Mouse (Mus musculus) MEL (cell line): Measurements from ENCODE around the gene Atp2a3. TPM values are rescaled to one million over a fixed set of nuclear protein-coding genes. Genes with fewer than 3 reads are reported as not detected.

Experiments used
- DNase-seq: peaks from one replicate; pipeline ENCODE4 v3.0.0; 2011; ENCODE audit warnings: low read depth, low spot score
- H3K27ac ChIP-seq: 2 replicates; pipeline ENCODE4 v1.5.1; 2012; ENCODE audit warnings: low read depth, mild to moderate bottlenecking, control low read depth, low read length, moderate library complexity; ENCODE audit not compliant: control insufficient read depth
- H3K27me3 ChIP-seq, 2 experiments: fragments of 150-350 bp in 1 of 2; sonication (generic) in 1 of 2; 2 replicates each; pipeline ENCODE4 v1.6.1; 2012; ENCODE audit warnings: low read length in 2 of 2, mild to moderate bottlenecking in 2 of 2, improper control_type of control experiment in 1 of 2, moderate library complexity in 1 of 2; ENCODE audit not compliant: insufficient read depth in 2 of 2, control insufficient read depth in 1 of 2
- H3K36me3 ChIP-seq, 2 experiments: 2 replicates each; pipeline ENCODE4 v1.6.1; 2012 to 2014; ENCODE audit warnings: low read length in 2 of 2, improper control_type of control experiment in 1 of 2, inconsistent platforms in 1 of 2, mild to moderate bottlenecking in 1 of 2; ENCODE audit not compliant: insufficient read depth in 2 of 2, control insufficient read depth in 1 of 2
- H3K4me1 ChIP-seq, 2 experiments: fragments of 150-350 bp in 1 of 2; sonication (generic) in 1 of 2; 2 replicates each; pipeline ENCODE4 v1.6.1; 2012; ENCODE audit warnings: low read length in 2 of 2, improper control_type of control experiment in 1 of 2, mild to moderate bottlenecking in 1 of 2; ENCODE audit not compliant: insufficient read depth in 2 of 2, control insufficient read depth in 1 of 2
- H3K4me3 ChIP-seq, 2 experiments: fragments of 150-350 bp in 1 of 2; sonication (generic) in 1 of 2; 2 replicates each; pipeline ENCODE4 v1.5.1; 2012; ENCODE audit warnings: low read depth in 2 of 2, low read length in 2 of 2, mild to moderate bottlenecking in 2 of 2, moderate library complexity in 2 of 2, control low read depth in 1 of 2, improper control_type of control experiment in 1 of 2; ENCODE audit not compliant: control insufficient read depth in 1 of 2, insufficient read depth in 1 of 2
- H3K79me2 ChIP-seq: 2 replicates; pipeline ENCODE4 v1.6.1; 2012; ENCODE audit warnings: mild to moderate bottlenecking, low read length, moderate library complexity; ENCODE audit not compliant: control insufficient read depth, poor library complexity, insufficient read depth
- H3K9ac ChIP-seq: 2 replicates; pipeline ENCODE4 v1.6.1; 2012; ENCODE audit warnings: low read depth, mild to moderate bottlenecking, control low read depth, low read length, moderate library complexity; ENCODE audit not compliant: control insufficient read depth, poor library complexity, severe bottlenecking
- H3K9me3 ChIP-seq: fragments of 150-350 bp; sonication (generic); replicated peaks from 2 replicates; pipeline ENCODE4 v1.6.1; 2012; ENCODE audit warnings: mild to moderate bottlenecking, low read length, improper control_type of control experiment, moderate library complexity; ENCODE audit not compliant: insufficient read depth
- BHLHE40 ChIP-seq: IDR thresholded peaks from 2 replicates; pipeline ENCODE4 v1.6.1; 2012; ENCODE audit warnings: low read depth, mild to moderate bottlenecking, inconsistent platforms, low read length, improper control_type of control experiment, borderline replicate concordance
- CHD2 ChIP-seq: IDR thresholded peaks from 2 replicates; pipeline ENCODE4 v1.6.1; 2011; ENCODE audit warnings: low read length, improper control_type of control experiment
- ELF1 ChIP-seq: IDR thresholded peaks from 2 replicates; pipeline ENCODE4 v1.6.1; 2014; ENCODE audit warnings: low read depth, mild to moderate bottlenecking, inconsistent platforms, low read length, improper control_type of control experiment, moderate library complexity
- EP300 ChIP-seq, 2 experiments: IDR thresholded peaks; 2 replicates each; pipeline ENCODE4 v1.6.1; 2011; ENCODE audit warnings: improper control_type of control experiment in 2 of 2, low read length in 2 of 2, low read depth in 1 of 2, mild to moderate bottlenecking in 1 of 2
- GABPA ChIP-seq: IDR thresholded peaks from 2 replicates; pipeline ENCODE4 v1.6.1; 2012; ENCODE audit warnings: low read depth, mild to moderate bottlenecking, inconsistent platforms, low read length, improper control_type of control experiment, moderate library complexity
- GATA1 ChIP-seq: IDR thresholded peaks from 2 replicates; pipeline ENCODE4 v1.6.1; 2011; ENCODE audit warnings: low read depth, low read length, improper control_type of control experiment
- HCFC1 ChIP-seq: IDR thresholded peaks from 2 replicates; pipeline ENCODE4 v1.6.1; 2012; ENCODE audit warnings: low read depth, mild to moderate bottlenecking, inconsistent platforms, low read length, improper control_type of control experiment, moderate library complexity
- JUND ChIP-seq: IDR thresholded peaks from 2 replicates; pipeline ENCODE4 v1.6.1; 2011; ENCODE audit warnings: low read depth, mild to moderate bottlenecking, improper control_type of control experiment, low read length
- KAT2A ChIP-seq: conservative IDR thresholded peaks from 2 replicates; pipeline ENCODE4 v1.6.1; 2012; ENCODE audit warnings: low read depth, low read length, improper control_type of control experiment, inconsistent platforms
- MAFK ChIP-seq: IDR thresholded peaks from 2 replicates; pipeline ENCODE4 v1.6.1; 2011; ENCODE audit warnings: low read depth, mild to moderate bottlenecking, low read length, improper control_type of control experiment, borderline replicate concordance
- MAX ChIP-seq: IDR thresholded peaks from 2 replicates; pipeline ENCODE4 v1.6.1; 2011; ENCODE audit warnings: low read length, improper control_type of control experiment
- MEF2A ChIP-seq: IDR thresholded peaks from 2 replicates; pipeline ENCODE4 v1.6.1; 2014; ENCODE audit warnings: low read depth, mild to moderate bottlenecking, inconsistent platforms, low read length, improper control_type of control experiment; ENCODE audit not compliant: poor library complexity, insufficient replicate concordance, severe bottlenecking; ENCODE audit errors: extremely low read depth
- MYB ChIP-seq: IDR thresholded peaks from 2 replicates; pipeline ENCODE4 v1.6.1; 2011; ENCODE audit warnings: mild to moderate bottlenecking, low read depth, low read length, improper control_type of control experiment
- MYC ChIP-seq: IDR thresholded peaks from 2 replicates; pipeline ENCODE4 v1.6.1; 2011; ENCODE audit warnings: low read depth, mild to moderate bottlenecking, low read length, improper control_type of control experiment, moderate library complexity
- NELFE ChIP-seq: IDR thresholded peaks from 2 replicates; pipeline ENCODE4 v1.6.1; 2011; ENCODE audit warnings: low read depth, low read length, improper control_type of control experiment
- NRF1 ChIP-seq: IDR thresholded peaks from 2 replicates; pipeline ENCODE4 v1.6.1; 2014; ENCODE audit warnings: low read depth, mild to moderate bottlenecking, inconsistent platforms, low read length, improper control_type of control experiment, moderate library complexity; ENCODE audit not compliant: poor library complexity, insufficient read depth, severe bottlenecking
- POLR2A ChIP-seq, 2 experiments: IDR thresholded peaks; 2 replicates each; pipeline ENCODE4 v1.6.1; 2011 to 2012; ENCODE audit warnings: low read length in 2 of 2, mild to moderate bottlenecking in 2 of 2, control low read depth in 1 of 2, improper control_type of control experiment in 1 of 2, low read depth in 1 of 2, moderate library complexity in 1 of 2; ENCODE audit not compliant: control insufficient read depth in 1 of 2, insufficient read depth in 1 of 2, poor library complexity in 1 of 2
- POLR2AphosphoS2 ChIP-seq: IDR thresholded peaks from 2 replicates; pipeline ENCODE4 v1.6.1; 2011; ENCODE audit warnings: low read length, improper control_type of control experiment
- RAD21 ChIP-seq: IDR thresholded peaks from 2 replicates; pipeline ENCODE4 v1.6.1; 2011; ENCODE audit warnings: mild to moderate bottlenecking, low read depth, low read length, improper control_type of control experiment
- SIN3A ChIP-seq: IDR thresholded peaks from 2 replicates; pipeline ENCODE4 v1.6.1; 2012; ENCODE audit warnings: low read length, improper control_type of control experiment, inconsistent platforms
- SMC3 ChIP-seq: IDR thresholded peaks from 2 replicates; pipeline ENCODE4 v1.6.1; 2011; ENCODE audit warnings: low read depth, low read length, improper control_type of control experiment
- TAL1 ChIP-seq: IDR thresholded peaks from 2 replicates; pipeline ENCODE4 v1.6.1; 2012; ENCODE audit warnings: mild to moderate bottlenecking, inconsistent platforms, low read length, moderate library complexity, mixed read lengths
- TBP ChIP-seq: IDR thresholded peaks from 2 replicates; pipeline ENCODE4 v1.8.0; 2011; ENCODE audit warnings: low read depth, low read length, improper control_type of control experiment
- USF1 ChIP-seq: IDR thresholded peaks from 2 replicates; pipeline ENCODE4 v1.6.1; 2014; ENCODE audit warnings: low read depth, mild to moderate bottlenecking, inconsistent platforms, low read length, improper control_type of control experiment, moderate library complexity
- USF2 ChIP-seq, 2 experiments: IDR thresholded peaks; 2 replicates each; pipeline ENCODE4 v1.6.1; 2011 to 2012; ENCODE audit warnings: improper control_type of control experiment in 2 of 2, low read length in 2 of 2, borderline replicate concordance in 1 of 2, inconsistent platforms in 1 of 2, low read depth in 1 of 2, mild to moderate bottlenecking in 1 of 2; ENCODE audit not compliant: insufficient read depth in 1 of 2
- ZC3H11A ChIP-seq: IDR thresholded peaks from 2 replicates; pipeline ENCODE4 v1.6.1; 2012; ENCODE audit warnings: low read depth, mild to moderate bottlenecking, inconsistent platforms, low read length, improper control_type of control experiment
- polyA plus RNA-seq, 2 experiments: library from polyadenylated mRNA; stranded (reverse) in 1 of 2; unstranded in 1 of 2; fragments of >175 nt in 1 of 2; fragments of >200 nt in 1 of 2; gene quantifications; 2 replicates each; pipeline versions ENCODE4 v1.2.1 to v1.2.4; 2012; ENCODE audit warnings: low replicate concordance in 2 of 2, low read depth in 1 of 2; ENCODE audit not compliant: insufficient read length in 2 of 2, insufficient read depth in 1 of 2, missing spikeins in 1 of 2
- total RNA-seq: library from RNA; depleted of rRNA; stranded (reverse); fragments of 300-350 nt; gene quantifications from 2 replicates; pipeline ENCODE4 v1.2.3, GENCODE M21; 2012

Atp2a3 gene
- total and polyA plus RNA-seq, 3 experiments = 10.7 to 49.9 TPM; not detected in 1

- peak in 1 of 2 experiments; percentile 39; a peak in 2 of 4 replicates for TF ChIP-seq POLR2A (IDR thresholded peaks at IDR 0.05; ENCODE audit: control insufficient read depth in 1 of 2, insufficient read depth in 1 of 2, low read depth in 1 of 2, low read length in 2 of 2, poor library complexity in 1 of 2)
Observed at GRCm38 (mm10) chr11:73019147-73019795, 58.3 kb downstream of the Atp2a3 start (continued).

GRCm38 (mm10) chr11:73020953-73021800 is 60.2 kb downstream of the Atp2a3 start:
- no peak overlapping the region for H3K4me3 ChIP-seq
- H3K9me3 ChIP-seq = no peaks in the 10 kb centered on the region
- H3K27me3 ChIP-seq = no peaks in the 10 kb centered on the region
- peaks cover 0 to 6% of the 10 kb centered on the region in 2 experiments; a peak in 2 of 4 replicates for H3K36me3 ChIP-seq
- no peak for DNase-seq
- H3K79me2 ChIP-seq = no peaks in the 10 kb centered on the region; the same call in 1 of the 2 replicates
- peaks cover 4 to 20% of the 10 kb centered on the region in 2 experiments for H3K4me1 ChIP-seq
- H3K9ac ChIP-seq = no peak overlapping the region
- TF ChIP-seq MAX (no peak), BHLHE40 (no peak), NRF1 (no peak), POLR2AphosphoS2 (no peak), CHD2 (no peak), HCFC1 (no peak), USF1 (no peak), SMC3 (no peak), ELF1 (no peak), SIN3A (no peak), TAL1 (no peak)
- TF ChIP-seq, all 39 proteins: peak for 0
- H3K27ac ChIP-seq = no peak overlapping the region

- Histone ChIP-seq H3K36me3 (peaks cover 0 to 6% of the 10 kb centered on the region in 2 experiments; a peak in 2 of 4 replicates), H3K27ac (no peak overlapping the region), H3K4me3 (no peak overlapping the region), H3K79me2 (no peaks in the 10 kb centered on the region; the same call in 1 of the 2 replicates), H3K27me3 (no peaks in the 10 kb centered on the region), H3K4me1 (peaks cover 3 to 17% of the 10 kb centered on the region in 2 experiments), H3K9me3 (no peaks in the 10 kb centered on the region), H3K9ac (no peak overlapping the region)
- no peak for DNase-seq
- TF ChIP-seq RAD21 (no peak), BHLHE40 (no peak), JUND (no peak), ZC3H11A (no peak), MYB (no peak), SIN3A (no peak), USF2 (IDR thresholded peaks at IDR 0.05; ENCODE audit: borderline replicate concordance in 1 of 2, insufficient read depth in 1 of 2, low read depth in 1 of 2, low read length in 2 of 2) (no peak), HCFC1 (no peak), EP300 (IDR thresholded peaks at IDR 0.05; ENCODE audit: low read depth in 1 of 2, low read length in 2 of 2) (no peak), MAX (no peak), GABPA (no peak), GATA1 (no peak), KAT2A (no peak), NELFE (no peak), NRF1 (no peak), MAFK (no peak), MYC (no peak), MEF2A (no peak), TBP (no peak)
Observed at GRCm38 (mm10) chr11:73023099-73023498, 62.1 kb downstream of the Atp2a3 start.
